Mouse (Mus musculus) stomach, embryonic 16.5 days (tissue): ENCODE measurements around the gene Phf5a. TPM values are rescaled to one million over a fixed set of nuclear protein-coding genes. Genes with fewer than 3 reads are reported as not detected.
"Not testable (repeated sequence)": the region's sequence is repeated elsewhere in the genome, so short reads cannot be mapped to it uniquely, and the experiment has no call there.

Source experiments
- ATAC-seq: fragments of 200-750 bp; cut with Nextera tagmentation; 2 replicates; pipeline ENCODE4 v1.8.0; 2017; ENCODE audit warnings: moderate number of reproducible peaks, moderate TSS enrichment; ENCODE audit not compliant: insufficient read depth, low FRiP score
- H3K27ac ChIP-seq: fragments of 300-500 bp; sonication (generic); 2 replicates; pipeline ENCODE4 v1.5.1; 2014; ENCODE audit warnings: low read length
- H3K27me3 ChIP-seq: fragments of 300-500 bp; sonication (generic); 2 replicates; pipeline ENCODE4 v1.6.1; 2014; ENCODE audit warnings: low read length, control low read depth, mixed read lengths; ENCODE audit not compliant: control insufficient read depth, insufficient read depth
- H3K36me3 ChIP-seq: fragments of 300-500 bp; sonication (generic); 2 replicates; pipeline ENCODE4 v1.6.1; 2014; ENCODE audit warnings: low read length; ENCODE audit not compliant: control insufficient read depth, insufficient read depth
- H3K4me1 ChIP-seq: fragments of 300-500 bp; sonication (generic); 2 replicates; pipeline ENCODE4 v1.6.1; 2014; ENCODE audit warnings: low read length, control low read depth, mixed read lengths; ENCODE audit not compliant: control insufficient read depth, insufficient read depth
- H3K4me2 ChIP-seq: fragments of 300-500 bp; sonication (generic); 2 replicates; pipeline ENCODE4 v1.6.1; 2014; ENCODE audit warnings: low read depth, low read length, mixed read lengths
- H3K4me3 ChIP-seq: fragments of 300-500 bp; sonication (generic); replicated peaks from 2 replicates; pipeline ENCODE4 v1.5.1; 2014; ENCODE audit warnings: mild to moderate bottlenecking, low read length
- H3K9ac ChIP-seq: fragments of 300-500 bp; sonication (generic); 2 replicates; pipeline ENCODE4 v1.6.1; 2014; ENCODE audit warnings: low read length
- H3K9me3 ChIP-seq: fragments of 300-500 bp; sonication (generic); replicated peaks from 2 replicates; pipeline ENCODE4 v1.6.1; 2016; ENCODE audit warnings: low read length, control low read depth; ENCODE audit not compliant: control insufficient read depth
- WGBS: fragments of 180-500 bp; shearing (Covaris S2); extraction: QIAGEN DNeasy Blood & Tissue Kit; methylation state at CpG from one replicate; pipeline ENCODE4 v1.1.7; 2014; 5-methylcytosine and 5-hydroxymethylcytosine counted together
- polyA plus RNA-seq: library from polyadenylated mRNA; unstranded; fragments of >200 nt; fragmentation: Nextera tagmentation; extraction: Ambion mirVana; gene quantifications from 2 replicates; pipeline ENCODE4 v1.2.1, GENCODE M21; 2015

The Phf5a gene
- polyA plus RNA-seq, 1 experiment from 2014 or later = 112 TPM

GRCm38 (mm10) chr15:81908767-81909166 lies 37.1 kb upstream of the Phf5a start:
- H3K27me3 ChIP-seq, ATAC-seq, H3K4me1 ChIP-seq, H3K4me2 ChIP-seq, H3K27ac ChIP-seq, H3K4me3 ChIP-seq, H3K9me3 ChIP-seq, H3K9ac ChIP-seq: not testable (repeated sequence)
- peaks cover 16% of the 10 kb centered on the region for H3K36me3 ChIP-seq
- 85% methylated on average over 4 of the region's 4 CpGs for WGBS

- H3K36me3 ChIP-seq = peaks cover 10% of the 10 kb centered on the region
- H3K4me1 ChIP-seq = no peaks in the 10 kb centered on the region
- H3K9me3 ChIP-seq = no peaks in the 10 kb centered on the region
- H3K4me2 ChIP-seq = no peak overlapping the region
- 82% methylated on average over 8 of the region's 8 CpGs for WGBS
- no peak overlapping the region for H3K27ac ChIP-seq
- no peaks in the 10 kb centered on the region for H3K27me3 ChIP-seq
- no peak overlapping the region for H3K4me3 ChIP-seq
- no peak for ATAC-seq
- no peak overlapping the region for H3K9ac ChIP-seq
Measured at GRCm38 (mm10) chr15:81907953-81908352, 36.2 kb upstream of the Phf5a start.

- Histone ChIP-seq H3K27me3 (no peaks in the 10 kb centered on the region), H3K9ac (no peak overlapping the region), H3K4me2 (no peak overlapping the region), H3K27ac (no peak overlapping the region), H3K4me1 (no peaks in the 10 kb centered on the region), H3K9me3 (no peaks in the 10 kb centered on the region), H3K4me3 (no peak overlapping the region), H3K36me3 (peaks cover 18% of the 10 kb centered on the region; the same call in 1 of the 2 replicates)
- no peak for ATAC-seq
- whole genome bisulfite sequencing = 42% methylated on average over 2 of the region's 2 CpGs
Measured at GRCm38 (mm10) chr15:81904939-81905338, 33.2 kb upstream of the Phf5a start.

- no peak overlapping the region for H3K9ac ChIP-seq
- ATAC-seq = no peak
- no peaks in the 10 kb centered on the region for H3K9me3 ChIP-seq
- H3K4me1 ChIP-seq = no peaks in the 10 kb centered on the region
- H3K27ac ChIP-seq = no peak overlapping the region
- no peak overlapping the region for H3K4me2 ChIP-seq
- H3K4me3 ChIP-seq = no peak overlapping the region
- peaks cover 15% of the 10 kb centered on the region for H3K36me3 ChIP-seq
- no peaks in the 10 kb centered on the region for H3K27me3 ChIP-seq
- 80% methylated on average over 2 of the region's 2 CpGs for WGBS
Measured at GRCm38 (mm10) chr15:81898751-81899150, 27.0 kb upstream of the Phf5a start.

GRCm38 (mm10) chr15:81897607-81898285 lies 26.0 kb upstream of the Phf5a start:
- Histone ChIP-seq H3K36me3 (peaks cover 19% of the 10 kb centered on the region), H3K27ac (no peak overlapping the region), H3K4me3 (no peak overlapping the region), H3K27me3 (no peaks in the 10 kb centered on the region), H3K4me2 (no peak overlapping the region), H3K9me3 (no peaks in the 10 kb centered on the region), H3K4me1 (no peaks in the 10 kb centered on the region), H3K9ac (no peak overlapping the region)
- ATAC-seq = peak; percentile 33; the same call in 1 of the 2 replicates
- WGBS = 81% methylated on average over 5 of the region's 5 CpGs

- H3K9ac ChIP-seq = no peak overlapping the region
- H3K4me3 ChIP-seq = no peak overlapping the region
- H3K4me2 ChIP-seq = no peak overlapping the region
- peaks cover 19% of the 10 kb centered on the region for H3K36me3 ChIP-seq
- no peak for ATAC-seq
- H3K4me1 ChIP-seq = no peaks in the 10 kb centered on the region
- H3K9me3 ChIP-seq = no peaks in the 10 kb centered on the region
- no peaks in the 10 kb centered on the region for H3K27me3 ChIP-seq
- no peak overlapping the region for H3K27ac ChIP-seq
- WGBS = 92% methylated on average over 2 of the region's 2 CpGs
Measured at GRCm38 (mm10) chr15:81896407-81896806, 24.7 kb upstream of the Phf5a start.

- H3K4me3 ChIP-seq = no peak overlapping the region
- H3K27ac ChIP-seq = no peak overlapping the region
- no peak overlapping the region for H3K9ac ChIP-seq
- no peaks in the 10 kb centered on the region for H3K9me3 ChIP-seq
- H3K27me3 ChIP-seq = no peaks in the 10 kb centered on the region
- no peaks in the 10 kb centered on the region for H3K4me1 ChIP-seq
- no peak for ATAC-seq
- WGBS = 75% methylated on average over 1 of the region's 1 CpGs
- no peak overlapping the region for H3K4me2 ChIP-seq
- H3K36me3 ChIP-seq = peaks cover 22% of the 10 kb centered on the region
Measured at GRCm38 (mm10) chr15:81894002-81894401, 22.3 kb upstream of the Phf5a start.

- Histone ChIP-seq H3K4me2 (no peak overlapping the region), H3K4me1 (no peaks in the 10 kb centered on the region), H3K27ac (no peak overlapping the region), H3K36me3 (peaks cover 22% of the 10 kb centered on the region), H3K9me3 (no peaks in the 10 kb centered on the region), H3K9ac (no peak overlapping the region), H3K4me3 (no peak overlapping the region), H3K27me3 (no peaks in the 10 kb centered on the region)
- WGBS = 90% methylated on average over 8 of the region's 8 CpGs
- ATAC-seq = no peak
Measured at GRCm38 (mm10) chr15:81891822-81892580, 20.3 kb upstream of the Phf5a start.

GRCm38 (mm10) chr15:81891140-81891802 lies 19.6 kb upstream of the Phf5a start:
- Histone ChIP-seq H3K27me3 (no peaks in the 10 kb centered on the region), H3K9me3 (no peaks in the 10 kb centered on the region), H3K4me1 (no peaks in the 10 kb centered on the region), H3K4me2 (no peak overlapping the region), H3K27ac (no peak overlapping the region), H3K36me3 (peaks cover 22% of the 10 kb centered on the region), H3K4me3 (no peak overlapping the region), H3K9ac (no peak overlapping the region)
- 80% methylated on average over 7 of the region's 7 CpGs for WGBS
- no peak for ATAC-seq
